8 mouse cellular contexts compared by ENCODE assay signal in the genomic region with DNA sequence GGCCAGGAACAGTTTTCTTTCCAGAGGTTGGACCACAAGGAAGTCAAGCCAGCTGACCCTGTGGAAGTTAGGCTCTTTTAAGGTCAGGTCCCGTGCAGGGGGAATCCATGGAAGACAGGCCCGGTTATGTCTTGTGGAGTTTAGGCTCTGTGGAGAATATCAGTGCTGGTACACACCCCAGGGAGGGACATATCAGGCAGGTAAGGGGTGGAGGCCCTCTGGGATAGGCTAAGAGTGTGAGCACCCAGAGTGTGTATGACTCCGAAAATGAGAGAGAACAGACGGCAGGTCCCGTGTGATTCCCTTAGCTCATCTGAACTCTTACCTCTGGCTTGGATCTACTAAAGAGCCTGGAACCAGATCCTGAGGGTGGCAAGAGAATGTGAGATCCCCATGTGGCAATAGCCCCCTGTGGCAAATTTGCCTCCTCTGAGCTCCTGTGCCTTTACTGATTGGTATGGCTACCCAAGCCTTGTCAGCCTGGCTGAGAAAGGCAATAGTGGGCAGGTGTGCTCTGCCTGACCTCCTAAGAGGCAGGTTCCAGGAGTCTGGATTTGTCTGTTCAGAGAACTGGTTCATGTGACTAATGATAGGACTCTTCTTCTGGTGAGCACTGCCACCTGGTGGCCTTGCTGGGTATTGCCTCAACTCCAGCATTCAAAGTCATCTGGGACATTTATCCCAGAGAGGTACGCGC. TPM values are rescaled to one million over a fixed set of nuclear protein-coding genes. Genes with fewer than 3 reads are reported as not detected.
DNase-seq lines count a peak whose midpoint lies in the region; ATAC-seq and TF ChIP-seq lines count a peak whose summit lies in the region.

No protein-coding gene starts in this region.

- peak; percentile 75 for DNase-seq in Muller cell, postnatal 12 days (ENCODE audit: inconsistent ontology term)
- peak; percentile 78 for DNase-seq in cerebellum, adult 11-12 months
- DNase-seq in forelimb bud, embryonic 11.5 days (ENCODE audit: low read depth, low spot score) = peak; percentile 84
- DNase-seq in left cerebral cortex, adult 2 months (ENCODE audit: extremely low spot score in 1 of 2, low spot score in 2 of 2) = peak; percentile 85 to 87
- DNase-seq in right cerebral cortex, postnatal 14 days = peak; percentile 84
- peak; percentile 72 to 75 for DNase-seq in urinary bladder, postnatal 36 days (ENCODE audit: low spot score in 2 of 2)

- peak; percentile 99 for TF ChIP-seq CTCF in left cerebral cortex, adult 2 months (IDR thresholded peaks at IDR 0.05)

- H3K27ac ChIP-seq in hindbrain, embryonic 16.5 days (ENCODE audit: low read depth, low read length) = no peak overlapping the region
- H3K27ac ChIP-seq in left cerebral cortex, adult 2 months = peak overlapping the region; percentile 96

- H3K9me3 ChIP-seq in hindbrain, embryonic 16.5 days (ENCODE audit: control insufficient read depth, low read length) = no peaks in the 10 kb centered on the region

- no peak overlapping the region for H3K4me3 ChIP-seq in hindbrain, embryonic 16.5 days (ENCODE audit: low read length)
- no peak overlapping the region for H3K4me3 ChIP-seq in left cerebral cortex, adult 2 months

- ATAC-seq in hindbrain, embryonic 16.5 days = peak; percentile 72
- ATAC-seq in megakaryocyte progenitor cell, adult 5-6 weeks (replicated peaks; ENCODE audit: poor library complexity) = peak; percentile 99

- no peaks in the 10 kb centered on the region for H3K27me3 ChIP-seq in hindbrain, embryonic 16.5 days (replicated peaks; ENCODE audit: control insufficient read depth, insufficient read depth, low read length)

- H3K36me3 ChIP-seq in hindbrain, embryonic 16.5 days (ENCODE audit: control insufficient read depth, insufficient read depth, low read length) = no peaks in the 10 kb centered on the region

- no peak overlapping the region for H3K4me2 ChIP-seq in hindbrain, embryonic 16.5 days (ENCODE audit: low read length)

- intact Hi-C loops in left cerebral cortex, adult 2 months (cut with DNase I) = loop anchor here (1.0 to 5.0 kb wide), 4 partner anchors 40 to 170 kb away; no protein-coding TSS in a partner anchor

- 59% methylated on average over 7 of the region's 7 CpGs for WGBS in hindbrain, embryonic 16.5 days

- H3K9ac ChIP-seq in hindbrain, embryonic 16.5 days (ENCODE audit: low read depth, low read length) = no peak overlapping the region

- no peaks in the 10 kb centered on the region for H3K4me1 ChIP-seq in hindbrain, embryonic 16.5 days (ENCODE audit: control insufficient read depth, insufficient read depth, low read depth, low read length)

RNA-seq across cellular contexts. Expression of a gene that starts 28.5 kb away (rescaled TPM):
- polyA plus RNA-seq in hindbrain, embryonic 16.5 days (2015; fragmentation: Nextera tagmentation; extraction: Ambion mirVana) = 40.4 and 43.8 TPM in 2 replicates
- total RNA-seq in left cerebral cortex, adult 2 months (2021) = 10 to 100 TPM; 34.8 to 36.0 TPM
- not detected in 2 replicates for total RNA-seq in megakaryocyte progenitor cell, adult 5-6 weeks (2015)
- not detected in 2 replicates for total RNA-seq in megakaryocyte progenitor cell, adult 5-6 weeks (2017)

Comparison
In these comparisons a context has a peak if more than half of its experiments do, and no peak if none do; other contexts are left out.
1. RNA of a gene that starts 28.5 kb away (total RNA-seq): 34.8 to 36.0 TPM in left cerebral cortex, adult 2 months; not detected in megakaryocyte progenitor cell, adult 5-6 weeks; every median in the first group is over 10 times any median in the second.
2. Peak in every context shown above with its lines, with median percentiles within 50 percentile points of each other: DNase-seq.